Mouse (Mus musculus) liver, embryonic 14.5 days (tissue): ENCODE measurements around the gene Armh3.

Experiments
- CTCF ChIP-seq: IDR thresholded peaks from 2 replicates; pipeline ENCODE4 v1.5.1; 2016; ENCODE audit warnings: antibody characterized with exemption, low read depth, control low read depth
- EP300 ChIP-seq: IDR thresholded peaks from 2 replicates; pipeline ENCODE4 v1.6.1; 2016; ENCODE audit warnings: antibody characterized with exemption, low read depth

GRCm38 (mm10) chr19:45902390-45903035 is 95.8 kb downstream of the Armh3 start:
- TF ChIP-seq CTCF (no peak), EP300 (no peak)
